In genomic region chr9:56062336-56062735, GRCm38 (mm10) we compare ENCODE assay signal across 33 mouse cellular contexts. TPM values are rescaled to one million over a fixed set of nuclear protein-coding genes. Genes with fewer than 3 reads are reported as not detected.
A peak's percentile ranks its signal among the peaks of the same experiment; 100 is the strongest.
DNase-seq lines count a peak whose midpoint lies in the region; ATAC-seq lines count a peak whose summit lies in the region.
"Had no signal": no experiment of that assay in that cellular context is flagged by ENCODE, and none has a peak within 500 bp of the region (broad histone marks: within the 10 kb centered on the region; RNA-seq: fewer than 3 reads in every experiment).

No protein-coding gene starts in this region.

- intact Hi-C loops in heart, postnatal 10 days (cut with DNase I), result no loop called here

- H3K4me3 ChIP-seq in limb, embryonic 15.5 days, result no peak overlapping the region
- no peak overlapping the region for H3K4me3 ChIP-seq in limb, embryonic 10.5 days
- H3K4me3 ChIP-seq in midbrain, embryonic 16.5 days (ENCODE audit: low read depth, low read length), result no peak overlapping the region
- no peak overlapping the region for H3K4me3 ChIP-seq in midbrain, embryonic 11.5 days (ENCODE audit: low read depth, low read length)
- H3K4me3 ChIP-seq: forebrain, embryonic 12.5 days; hindbrain, embryonic 10.5 days had no signal

- 96% methylated on average over 5 of the region's 5 CpGs for WGBS in limb, embryonic 15.5 days
- 94% methylated on average over 5 of the region's 5 CpGs for WGBS in limb, embryonic 10.5 days
- WGBS in midbrain, embryonic 16.5 days, result 100% methylated on average over 5 of the region's 5 CpGs
- 94% methylated on average over 5 of the region's 5 CpGs for WGBS in midbrain, embryonic 11.5 days

- 0 out of 2 replicates have a peak, but pooled peaks have one; percentile 43 for ATAC-seq in limb, embryonic 15.5 days (ENCODE audit: insufficient number of reproducible peaks, low FRiP score, low TSS enrichment, low read depth)
- peak; percentile 28; the same call in 1 of the 2 replicates for ATAC-seq in midbrain, embryonic 16.5 days
- ATAC-seq in midbrain, embryonic 11.5 days (ENCODE audit: low FRiP score), result no peak
- ATAC-seq: forebrain, embryonic 16.5 days; hindbrain, postnatal 0 days; inflammation-experienced regulatory T-cells, adult 6 months; Patski had no signal

- DNase-seq in heart, adult 11 months, result peak; percentile 86
- DNase-seq in heart, postnatal 10 days, result no peak
- DNase-seq in limb, embryonic 10.5 days (ENCODE audit: low spot score), result no peak
- no peak for DNase-seq in midbrain, embryonic 11.5 days (ENCODE audit: low spot score, missing footprints)
- no peak for DNase-seq in layer of hippocampus, postnatal 10 days (ENCODE audit: low spot score in 2 of 2)
- DNase-seq: adrenal gland, postnatal 10 days; adrenal gland, postnatal 36 days; B cell, adult 2 months; cerebellum, adult 18-20 months; cerebellum, adult 9-10 months; cerebellum, postnatal 14 days; gastrocnemius, postnatal 10 days; gastrocnemius, postnatal 36 days; heart, postnatal 36 days had no signal

- peaks cover 56% of the 10 kb centered on the region for H3K36me3 ChIP-seq in limb, embryonic 15.5 days
- peaks cover 90% of the 10 kb centered on the region for H3K36me3 ChIP-seq in limb, embryonic 10.5 days
- peaks cover 34% of the 10 kb centered on the region for H3K36me3 ChIP-seq in midbrain, embryonic 16.5 days (ENCODE audit: control insufficient read depth, insufficient read depth, low read length)
- peaks cover 21% of the 10 kb centered on the region for H3K36me3 ChIP-seq in midbrain, embryonic 11.5 days (ENCODE audit: control insufficient read depth, insufficient read depth, low read length)

- H3K27ac ChIP-seq in limb, embryonic 15.5 days, result no peak overlapping the region
- no peak overlapping the region for H3K27ac ChIP-seq in limb, embryonic 10.5 days
- no peak overlapping the region for H3K27ac ChIP-seq in midbrain, embryonic 16.5 days (ENCODE audit: low read length)
- no peak overlapping the region for H3K27ac ChIP-seq in midbrain, embryonic 11.5 days (ENCODE audit: low read depth, low read length)
- H3K27ac ChIP-seq: forebrain, embryonic 12.5 days; hindbrain, embryonic 10.5 days had no signal

- no peak overlapping the region for H3K4me2 ChIP-seq in limb, embryonic 15.5 days
- no peak overlapping the region for H3K4me2 ChIP-seq in midbrain, embryonic 16.5 days (ENCODE audit: low read length)
- no peak overlapping the region for H3K4me2 ChIP-seq in midbrain, embryonic 11.5 days
- H3K4me2 ChIP-seq: forebrain, embryonic 12.5 days; heart, embryonic 11.5 days had no signal

- H3K9me3 ChIP-seq in limb, embryonic 15.5 days, result no peaks in the 10 kb centered on the region
- no peaks in the 10 kb centered on the region for H3K9me3 ChIP-seq in limb, embryonic 10.5 days (replicated peaks)
- no peaks in the 10 kb centered on the region for H3K9me3 ChIP-seq in midbrain, embryonic 16.5 days (replicated peaks; ENCODE audit: control insufficient read depth, low read length, poor library complexity, severe bottlenecking)
- H3K9me3 ChIP-seq in midbrain, embryonic 11.5 days (ENCODE audit: control insufficient read depth, low read length), result no peaks in the 10 kb centered on the region
- H3K9me3 ChIP-seq: forebrain, embryonic 12.5 days; G1E; hindbrain, embryonic 10.5 days had no signal

- no peaks in the 10 kb centered on the region for H3K27me3 ChIP-seq in limb, embryonic 15.5 days
- no peaks in the 10 kb centered on the region for H3K27me3 ChIP-seq in limb, embryonic 10.5 days (ENCODE audit: low read depth, poor library complexity, severe bottlenecking)
- no peaks in the 10 kb centered on the region for H3K27me3 ChIP-seq in midbrain, embryonic 16.5 days (ENCODE audit: control insufficient read depth, insufficient read depth, low read depth, low read length)
- no peaks in the 10 kb centered on the region for H3K27me3 ChIP-seq in midbrain, embryonic 11.5 days (ENCODE audit: control insufficient read depth, insufficient read depth, low read length)
- H3K27me3 ChIP-seq: CH12.LX; forebrain, embryonic 12.5 days; Patski had no signal

- H3K4me1 ChIP-seq in limb, embryonic 15.5 days, result no peaks in the 10 kb centered on the region
- H3K4me1 ChIP-seq in limb, embryonic 10.5 days, result no peaks in the 10 kb centered on the region
- no peaks in the 10 kb centered on the region for H3K4me1 ChIP-seq in midbrain, embryonic 16.5 days (ENCODE audit: control insufficient read depth, insufficient read depth, low read length)
- no peaks in the 10 kb centered on the region for H3K4me1 ChIP-seq in midbrain, embryonic 11.5 days (ENCODE audit: control insufficient read depth, insufficient read depth, low read length)
- H3K4me1 ChIP-seq: forebrain, embryonic 12.5 days; hindbrain, embryonic 10.5 days had no signal

- H3K9ac ChIP-seq in limb, embryonic 15.5 days, result no peak overlapping the region
- H3K9ac ChIP-seq in midbrain, embryonic 16.5 days (ENCODE audit: low read depth, low read length), result no peak overlapping the region
- H3K9ac ChIP-seq in midbrain, embryonic 11.5 days (ENCODE audit: low read length), result no peak overlapping the region
- H3K9ac ChIP-seq: forebrain, embryonic 12.5 days had no signal

RNA-seq across cellular contexts. Expression of gene Rcn2, which starts 20.7 kb away (rescaled TPM):
- 10 to 100 TPM; 33.4 to 37.1 TPM for total RNA-seq in heart, postnatal 10 days (2021)
- polyA plus RNA-seq in limb, embryonic 15.5 days (2015; fragmentation: Nextera tagmentation; extraction: Ambion mirVana), result 240 and 246 TPM in 2 replicates
- 243 and 274 TPM in 2 replicates for polyA plus RNA-seq in limb, embryonic 10.5 days (2016; fragmentation: Nextera tagmentation; extraction: Ambion mirVana)
- polyA plus RNA-seq in midbrain, embryonic 16.5 days (2015; fragmentation: Nextera tagmentation; extraction: Ambion mirVana), result 292 and 305 TPM in 2 replicates
- 435 and 466 TPM in 2 replicates for polyA plus RNA-seq in midbrain, embryonic 11.5 days (2014; fragmentation: Nextera tagmentation; extraction: Ambion mirVana)
- total RNA-seq in layer of hippocampus, postnatal 10 days (2021), result 100 to 1,000 TPM; 121 to 125 TPM

RNA-seq across cellular contexts. Expression of gene Pstpip1, which starts 27.4 kb away (rescaled TPM):
- total RNA-seq in heart, postnatal 10 days (2021), result 1 to 10 TPM in 1 of 2 experiments, under 1 TPM in 1; 0.99 to 1.6 TPM
- 3.1 and 4.1 TPM in 2 replicates for polyA plus RNA-seq in limb, embryonic 15.5 days (2015; fragmentation: Nextera tagmentation; extraction: Ambion mirVana)
- polyA plus RNA-seq in limb, embryonic 10.5 days (2016; fragmentation: Nextera tagmentation; extraction: Ambion mirVana), result 0.64 and 0.90 TPM in 2 replicates
- polyA plus RNA-seq in midbrain, embryonic 16.5 days (2015; fragmentation: Nextera tagmentation; extraction: Ambion mirVana), result 0.34 and 0.50 TPM in 2 replicates
- polyA plus RNA-seq in midbrain, embryonic 11.5 days (2014; fragmentation: Nextera tagmentation; extraction: Ambion mirVana), result 0.33 TPM in 1 of 2 replicates, not detected in the other
- 1 to 10 TPM; 2.1 to 2.9 TPM for total RNA-seq in layer of hippocampus, postnatal 10 days (2021)
- total RNA-seq: G1E had no signal

RNA-seq across cellular contexts. Expression of gene 4930563M21Rik, which starts 52.0 kb away (rescaled TPM):
- not detected for total RNA-seq in heart, postnatal 10 days (2021)
- polyA plus RNA-seq in limb, embryonic 15.5 days (2015; fragmentation: Nextera tagmentation; extraction: Ambion mirVana), result not detected in 2 replicates
- not detected in 2 replicates for polyA plus RNA-seq in limb, embryonic 10.5 days (2016; fragmentation: Nextera tagmentation; extraction: Ambion mirVana)
- polyA plus RNA-seq in midbrain, embryonic 16.5 days (2015; fragmentation: Nextera tagmentation; extraction: Ambion mirVana), result not detected in 2 replicates
- polyA plus RNA-seq in midbrain, embryonic 11.5 days (2014; fragmentation: Nextera tagmentation; extraction: Ambion mirVana), result not detected in 2 replicates
- not detected for total RNA-seq in layer of hippocampus, postnatal 10 days (2021)
- total RNA-seq: adrenal gland, adult 18-20 months; adrenal gland, postnatal 10 days; adrenal gland, postnatal 36 days; CH12.LX; G1E; gastrocnemius, adult 18-20 months; gastrocnemius, postnatal 10 days; gastrocnemius, postnatal 36 days; granulocyte monocyte progenitor cell, adult 5-6 weeks; heart, adult 8-10 months; heart, postnatal 36 days; hindbrain, postnatal 0 days had no signal
- polyA plus RNA-seq: embryonic facial prominence, embryonic 11.5 days; embryonic facial prominence, embryonic 14.5 days; forebrain, embryonic 12.5 days; forebrain, embryonic 16.5 days; G1E; heart, embryonic 11.5 days; heart, embryonic 14.5 days; heart, postnatal 0 days; hindbrain, embryonic 10.5 days; hindbrain, postnatal 0 days; inflammation-experienced regulatory T-cells, adult 6 months; Patski had no signal
